Mouse (Mus musculus) kidney, embryonic 16.5 days (tissue): ENCODE data around the gene Aph1a. TPM values are rescaled to one million over a fixed set of nuclear protein-coding genes. Genes with fewer than 3 reads are reported as not detected.

ENCODE experiments used
- ATAC-seq: fragments of 200-750 bp; cut with Nextera tagmentation; 2 replicates; pipeline ENCODE4 v1.8.0; 2017; ENCODE audit warnings: moderate TSS enrichment; ENCODE audit not compliant: low FRiP score, low TSS enrichment
- H3K27ac ChIP-seq: fragments of 300-500 bp; sonication (generic); 2 replicates; pipeline ENCODE4 v1.5.1; 2014; ENCODE audit warnings: low read length
- H3K27me3 ChIP-seq: fragments of 300-500 bp; sonication (generic); 2 replicates; pipeline ENCODE4 v1.6.1; 2014; ENCODE audit warnings: low read length, control low read depth, mixed read lengths; ENCODE audit not compliant: insufficient read depth
- H3K36me3 ChIP-seq: fragments of 300-500 bp; sonication (generic); 2 replicates; pipeline ENCODE4 v1.6.1; 2014; ENCODE audit warnings: low read length, control low read depth, mixed read lengths; ENCODE audit not compliant: insufficient read depth
- H3K4me1 ChIP-seq: fragments of 300-500 bp; sonication (generic); 2 replicates; pipeline ENCODE4 v1.6.1; 2014; ENCODE audit warnings: low read length, control low read depth, mixed read lengths; ENCODE audit not compliant: insufficient read depth
- H3K4me2 ChIP-seq: fragments of 300-500 bp; sonication (generic); replicated peaks from 2 replicates; pipeline ENCODE4 v1.6.1; 2014; ENCODE audit warnings: low read depth, low read length
- H3K4me3 ChIP-seq: fragments of 300-500 bp; sonication (generic); 2 replicates; pipeline ENCODE4 v1.5.1; 2014; ENCODE audit warnings: mild to moderate bottlenecking, low read length
- H3K9ac ChIP-seq: fragments of 300-500 bp; sonication (generic); replicated peaks from 2 replicates; pipeline ENCODE4 v1.6.1; 2014; ENCODE audit warnings: low read length
- H3K9me3 ChIP-seq: fragments of 300-500 bp; sonication (generic); 2 replicates; pipeline ENCODE4 v1.6.1; 2016; ENCODE audit warnings: low read length, control low read depth
- WGBS: fragments of 180-500 bp; shearing (Covaris S2); extraction: QIAGEN DNeasy Blood & Tissue Kit; methylation state at CpG from one replicate; pipeline ENCODE4 v1.1.7; 2014; 5-methylcytosine and 5-hydroxymethylcytosine counted together
- polyA plus RNA-seq: library from polyadenylated mRNA; unstranded; fragments of >200 nt; fragmentation: Nextera tagmentation; extraction: Ambion mirVana; gene quantifications from 2 replicates; pipeline ENCODE4 v1.2.1, GENCODE M21; 2015

The Aph1a gene
- polyA plus RNA-seq, 1 experiment from 2014 or later: 41.3 TPM

DNA sequence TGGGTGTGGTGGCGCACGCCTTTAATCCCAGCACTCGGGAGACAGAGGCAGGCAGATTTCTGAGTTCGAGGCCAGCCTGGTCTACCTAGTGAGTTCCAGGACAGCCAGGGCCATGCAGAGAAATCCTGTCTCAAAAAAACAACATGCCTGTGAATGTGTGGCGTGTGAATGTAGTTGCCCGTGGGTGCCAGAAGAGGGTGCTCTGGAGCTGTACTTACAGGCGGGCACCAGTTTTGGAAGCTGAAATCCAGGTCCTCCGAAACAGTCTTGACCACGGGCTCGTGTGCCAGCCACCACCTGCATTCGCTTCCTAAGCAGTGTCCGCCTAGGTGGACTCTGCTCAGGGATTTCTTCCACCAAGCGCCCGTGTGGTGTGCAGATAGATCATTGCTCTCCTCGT lies 45.1 kb downstream of the Aph1a start:
- no peak for ATAC-seq
- 96% methylated on average over 15 of the region's 15 CpGs for WGBS
- H3K9ac ChIP-seq: no peak overlapping the region
- H3K4me2 ChIP-seq: no peak overlapping the region
- H3K4me1 ChIP-seq: no peaks in the 10 kb centered on the region; the same call in 1 of the 2 replicates
- no peaks in the 10 kb centered on the region for H3K27me3 ChIP-seq
- H3K9me3 ChIP-seq: no peaks in the 10 kb centered on the region
- H3K4me3 ChIP-seq: no peak overlapping the region
- no peak overlapping the region for H3K27ac ChIP-seq
- peaks cover 76% of the 10 kb centered on the region for H3K36me3 ChIP-seq

- no peaks in the 10 kb centered on the region for H3K9me3 ChIP-seq
- WGBS: 78% methylated on average over 6 of the region's 6 CpGs
- H3K4me1 ChIP-seq: no peaks in the 10 kb centered on the region; the same call in 1 of the 2 replicates
- H3K27me3 ChIP-seq: no peaks in the 10 kb centered on the region
- H3K9ac ChIP-seq: no peak overlapping the region
- peaks cover 65% of the 10 kb centered on the region for H3K36me3 ChIP-seq
- no peak overlapping the region for H3K4me3 ChIP-seq
- no peak overlapping the region for H3K4me2 ChIP-seq
- peak; percentile 91 for ATAC-seq
- peak overlapping the region; percentile 2; the same call in 1 of the 2 replicates for H3K27ac ChIP-seq
Observed at GRCm38 (mm10) chr3:95942749-95943148, 49.0 kb downstream of the Aph1a start.

GRCm38 (mm10) chr3:95943226-95943625 lies 49.5 kb downstream of the Aph1a start:
- peaks cover 60% of the 10 kb centered on the region for H3K36me3 ChIP-seq
- no peak for ATAC-seq
- no peaks in the 10 kb centered on the region for H3K9me3 ChIP-seq
- no peak overlapping the region for H3K4me2 ChIP-seq
- WGBS: 92% methylated on average over 7 of the region's 7 CpGs
- no peaks in the 10 kb centered on the region; the same call in 1 of the 2 replicates for H3K4me1 ChIP-seq
- H3K9ac ChIP-seq: no peak overlapping the region
- H3K27ac ChIP-seq: no peak overlapping the region
- H3K27me3 ChIP-seq: no peaks in the 10 kb centered on the region
- no peak overlapping the region for H3K4me3 ChIP-seq

DNA sequence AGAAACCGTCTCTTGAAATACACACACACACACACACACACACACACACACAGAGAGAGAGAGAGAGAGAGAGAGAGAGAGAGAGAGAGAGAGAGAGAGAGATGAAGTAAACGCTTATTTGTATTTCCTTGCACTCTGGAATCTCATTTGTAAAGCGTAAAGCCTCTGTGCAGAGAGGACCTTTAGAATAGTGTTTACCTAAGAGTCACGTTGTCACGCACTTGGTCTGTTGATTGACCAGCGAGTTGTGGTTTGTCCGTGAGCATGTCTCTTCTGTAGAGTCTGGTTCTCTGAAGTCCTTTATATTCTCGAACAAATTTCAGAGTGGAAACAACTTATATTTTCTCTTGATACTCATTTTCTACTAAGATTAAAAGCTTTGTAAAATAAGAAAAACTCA lies 51.0 kb downstream of the Aph1a start:
- H3K9ac ChIP-seq: no peak overlapping the region
- H3K27ac ChIP-seq: no peak overlapping the region
- no peaks in the 10 kb centered on the region for H3K9me3 ChIP-seq
- peaks cover 49% of the 10 kb centered on the region for H3K36me3 ChIP-seq
- no peak for ATAC-seq
- no peaks in the 10 kb centered on the region for H3K27me3 ChIP-seq
- no peak overlapping the region for H3K4me3 ChIP-seq
- 85% methylated on average over 8 of the region's 8 CpGs for WGBS
- no peak overlapping the region for H3K4me2 ChIP-seq
- no peaks in the 10 kb centered on the region; the same call in 1 of the 2 replicates for H3K4me1 ChIP-seq

DNA sequence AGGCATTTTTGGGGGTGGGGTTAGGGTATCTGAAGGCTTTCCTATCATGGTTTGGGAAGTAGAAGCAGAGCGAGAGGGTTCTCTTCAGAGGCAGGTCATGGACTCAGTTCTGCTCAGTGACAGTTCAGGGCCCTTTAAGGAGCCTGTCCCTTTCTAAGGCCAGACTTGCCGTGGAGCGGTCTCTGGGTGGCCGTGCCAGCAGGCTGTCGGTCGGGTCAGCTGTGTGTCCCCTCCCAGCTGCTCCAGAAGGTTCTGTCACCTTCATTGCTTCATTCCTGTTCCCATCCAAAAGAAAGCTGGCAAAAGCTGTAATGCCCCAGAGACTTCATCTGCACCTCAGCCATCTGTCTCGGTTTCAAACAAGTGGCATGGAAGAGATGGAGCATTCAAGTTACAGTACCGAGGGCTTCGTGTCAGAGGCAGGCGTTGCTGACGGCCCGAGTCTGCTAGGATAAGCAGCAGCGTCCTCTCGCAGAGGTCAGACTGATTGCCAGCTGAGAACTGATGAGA lies 52.0 kb downstream of the Aph1a start:
- WGBS: 89% methylated on average over 14 of the region's 14 CpGs
- Histone ChIP-seq H3K4me1 (no peaks in the 10 kb centered on the region; the same call in 1 of the 2 replicates), H3K27ac (no peak overlapping the region), H3K36me3 (peaks cover 41% of the 10 kb centered on the region), H3K27me3 (no peaks in the 10 kb centered on the region), H3K4me3 (no peak overlapping the region), H3K9ac (no peak overlapping the region), H3K9me3 (no peaks in the 10 kb centered on the region), H3K4me2 (no peak overlapping the region)
- no peak for ATAC-seq

Other genes with a start within 250 kb of the Aph1a start
- gene Mcl1, start 235.2 kb upstream of the Aph1a start, polyA plus RNA-seq: 23.7 and 38.1 TPM in 2 replicates
- gene Adamtsl4, start 206.1 kb upstream of the Aph1a start, polyA plus RNA-seq: 3.8 and 3.9 TPM in 2 replicates
- 174 and 208 TPM in 2 replicates for gene Ecm1, start 154.4 kb upstream of the Aph1a start, polyA plus RNA-seq
- gene Tars2, start 133.8 kb upstream of the Aph1a start, polyA plus RNA-seq: 53.2 and 55.9 TPM in 2 replicates
- 19.9 and 22.7 TPM in 2 replicates for gene Rprd2, start 75.1 kb upstream of the Aph1a start, polyA plus RNA-seq
- 56.3 and 57.0 TPM in 2 replicates for gene Prpf3, start 38.1 kb upstream of the Aph1a start, polyA plus RNA-seq
- 355 and 371 TPM in 2 replicates for gene Mrps21, start 22.4 kb upstream of the Aph1a start, polyA plus RNA-seq
- 5.8 and 6.0 TPM in 2 replicates for gene Ciart, start 11.7 kb upstream of the Aph1a start, polyA plus RNA-seq
- 38.8 and 45.7 TPM in 2 replicates for gene BC028528, start 2.0 kb upstream of the Aph1a start, polyA plus RNA-seq
- 21.0 and 22.5 TPM in 2 replicates for gene Car14, start 10.7 kb downstream of the Aph1a start, polyA plus RNA-seq
- gene Anp32e, start 35.3 kb downstream of the Aph1a start, polyA plus RNA-seq: 206 and 252 TPM in 2 replicates
- gene Plekho1, start 102.0 kb downstream of the Aph1a start, polyA plus RNA-seq: 29.0 and 32.8 TPM in 2 replicates
- gene Vps45, start 164.5 kb downstream of the Aph1a start, polyA plus RNA-seq: 34.9 and 37.0 TPM in 2 replicates
- gene Otud7b, start 210.6 kb downstream of the Aph1a start, polyA plus RNA-seq: 14.9 and 18.1 TPM in 2 replicates